Mouse (Mus musculus) CH12.LX (cell line): ENCODE data around the gene Ror2. TPM values are rescaled to one million over a fixed set of nuclear protein-coding genes. Genes with fewer than 3 reads are reported as not detected.

ENCODE experiments used
- DNase-seq: peaks from one replicate; pipeline ENCODE4 v3.0.0-alpha.2; 2013; ENCODE audit errors: extremely low read depth
- H3K27ac ChIP-seq: 2 replicates; pipeline ENCODE4 v1.5.1; 2012; ENCODE audit warnings: low read depth, mild to moderate bottlenecking, control low read depth, moderate library complexity; ENCODE audit not compliant: insufficient read depth
- H3K27me3 ChIP-seq: replicated peaks from 2 replicates; pipeline ENCODE3; 2012; ENCODE audit warnings: inconsistent platforms
- H3K36me3 ChIP-seq, 2 experiments: replicated peaks in 1 of 2; 2 replicates each; pipeline versions ENCODE3 to v1.6.1; 2012; ENCODE audit warnings: inconsistent platforms in 1 of 2, low read length in 1 of 2, mild to moderate bottlenecking in 1 of 2, mixed read lengths in 1 of 2, moderate library complexity in 1 of 2; ENCODE audit not compliant: control insufficient read depth in 1 of 2, insufficient read depth in 1 of 2
- H3K4me1 ChIP-seq, 2 experiments: 2 replicates each; pipeline ENCODE4 v1.6.1; 2012; ENCODE audit warnings: inconsistent platforms in 1 of 2, moderate library complexity in 1 of 2; ENCODE audit not compliant: insufficient read depth in 2 of 2, control insufficient read depth in 1 of 2
- H3K4me2 ChIP-seq: 2 replicates; pipeline ENCODE4 v1.6.1; 2012; ENCODE audit warnings: low read depth, mild to moderate bottlenecking, control low read depth; ENCODE audit not compliant: poor library complexity, insufficient read depth, severe bottlenecking
- H3K4me3 ChIP-seq, 3 experiments: fragments of 150-350 bp in 1 of 3; sonication (generic) in 1 of 3; replicated peaks in 1 of 3; 2 replicates each; pipeline versions ENCODE3 to v1.5.1; 2011 to 2012; ENCODE audit warnings: low read depth in 2 of 3, low read length in 2 of 3, mild to moderate bottlenecking in 2 of 3, moderate library complexity in 2 of 3, control low read depth in 1 of 3, improper control_type of control experiment in 1 of 3, inconsistent platforms in 1 of 3, mixed read lengths in 1 of 3; ENCODE audit not compliant: poor library complexity in 1 of 3
- H3K79me2 ChIP-seq: replicated peaks from 2 replicates; pipeline ENCODE4 v1.6.1; 2012; ENCODE audit warnings: mild to moderate bottlenecking, moderate library complexity; ENCODE audit not compliant: control insufficient read depth, poor library complexity, insufficient read depth, severe bottlenecking; ENCODE audit errors: extremely low read depth
- H3K9ac ChIP-seq: 2 replicates; pipeline ENCODE4 v1.6.1; 2012; ENCODE audit warnings: low read depth, mild to moderate bottlenecking, control low read depth, moderate library complexity; ENCODE audit not compliant: insufficient read depth
- H3K9me3 ChIP-seq: replicated peaks from 2 replicates; pipeline ENCODE3; 2012; ENCODE audit warnings: low read length, inconsistent platforms, mixed read lengths
- CHD2 ChIP-seq: IDR thresholded peaks from 2 replicates; pipeline ENCODE4 v1.6.1; 2011; ENCODE audit warnings: low read length, improper control_type of control experiment
- EP300 ChIP-seq: IDR thresholded peaks from 2 replicates; pipeline ENCODE4 v1.6.1; 2011; ENCODE audit warnings: low read length, improper control_type of control experiment
- ETS1 ChIP-seq: conservative IDR thresholded peaks from 2 replicates; pipeline ENCODE4 v1.6.1; 2012; ENCODE audit warnings: low read depth, mild to moderate bottlenecking, inconsistent platforms, low read length, improper control_type of control experiment, moderate library complexity
- GABPA ChIP-seq: IDR thresholded peaks from 2 replicates; pipeline ENCODE4 v1.6.1; 2012; ENCODE audit warnings: low read depth, low read length, improper control_type of control experiment, inconsistent platforms; ENCODE audit not compliant: insufficient replicate concordance
- MAFK ChIP-seq: IDR thresholded peaks from 2 replicates; pipeline ENCODE4 v1.6.1; 2011; ENCODE audit warnings: low read length, improper control_type of control experiment; ENCODE audit not compliant: insufficient replicate concordance
- MAZ ChIP-seq: IDR thresholded peaks from 2 replicates; pipeline ENCODE4 v1.6.1; 2012; ENCODE audit warnings: low read depth, mild to moderate bottlenecking, inconsistent platforms, low read length, improper control_type of control experiment, moderate library complexity
- MEF2A ChIP-seq: IDR thresholded peaks from 2 replicates; pipeline ENCODE4 v1.6.1; 2014; ENCODE audit warnings: low read depth, mild to moderate bottlenecking, inconsistent platforms, low read length, improper control_type of control experiment, borderline replicate concordance
- MXI1 ChIP-seq: IDR thresholded peaks from 2 replicates; pipeline ENCODE4 v1.6.1; 2011; ENCODE audit warnings: mild to moderate bottlenecking, low read depth, low read length, improper control_type of control experiment
- NRF1 ChIP-seq: IDR thresholded peaks from 2 replicates; pipeline ENCODE4 v1.6.1; 2014; ENCODE audit warnings: low read depth, mild to moderate bottlenecking, inconsistent platforms, low read length, improper control_type of control experiment, moderate library complexity
- PAX5 ChIP-seq: IDR thresholded peaks from 2 replicates; pipeline ENCODE4 v1.6.1; 2012; ENCODE audit warnings: low read length, inconsistent platforms, mixed read lengths
- POLR2AphosphoS2 ChIP-seq: IDR thresholded peaks from 2 replicates; pipeline ENCODE4 v1.6.1; 2011; ENCODE audit warnings: low read depth, low read length, improper control_type of control experiment
- RCOR1 ChIP-seq: conservative IDR thresholded peaks from 2 replicates; pipeline ENCODE4 v1.6.1; 2012; ENCODE audit warnings: low read depth, mild to moderate bottlenecking, inconsistent platforms, low read length, improper control_type of control experiment
- SIN3A ChIP-seq: IDR thresholded peaks from 2 replicates; pipeline ENCODE4 v1.6.1; 2012; ENCODE audit warnings: low read length, improper control_type of control experiment, inconsistent platforms
- TCF12 ChIP-seq: IDR thresholded peaks from 2 replicates; pipeline ENCODE4 v1.6.1; 2014; ENCODE audit warnings: low read depth, mild to moderate bottlenecking, inconsistent platforms, low read length, improper control_type of control experiment
- UBTF ChIP-seq: IDR thresholded peaks from 2 replicates; pipeline ENCODE4 v1.6.1; 2012; ENCODE audit warnings: low read depth, mild to moderate bottlenecking, inconsistent platforms, low read length, improper control_type of control experiment, moderate library complexity
- ZKSCAN1 ChIP-seq: IDR thresholded peaks from 2 replicates; pipeline ENCODE4 v1.6.1; 2012; ENCODE audit warnings: low read depth, inconsistent platforms, low read length, improper control_type of control experiment, borderline replicate concordance
- ZMIZ1 ChIP-seq: IDR thresholded peaks from 2 replicates; pipeline ENCODE4 v1.6.1; 2012; ENCODE audit warnings: low read depth, mild to moderate bottlenecking, inconsistent platforms, low read length, improper control_type of control experiment
- dilution Hi-C: fragments of 300-500 bp; cut with MboI; formaldehyde crosslinking; loops from 2 replicates; pipeline ENCODE4 v1.14.3; 2020; ENCODE audit warnings: low sequenced_read_pairs; ENCODE audit not compliant: extremely low pct_unique_long_range_greater_than_20kb, extremely low pct_ligation_motif_present
- in situ Hi-C: fragments of 300-500 bp; cut with MboI; formaldehyde crosslinking; loops from 3 replicates; pipeline ENCODE4 v1.14.3; 2019; ENCODE audit warnings: low sequenced_read_pairs, low pct_ligation_motif_present, low pct_unique_long_range_greater_than_20kb, mixed read lengths
- polyA plus RNA-seq: library from polyadenylated mRNA; unstranded; fragments of >175 nt; gene quantifications from 2 replicates; pipeline ENCODE4 v1.2.1, GENCODE M21; 2012; ENCODE audit warnings: low read depth; ENCODE audit not compliant: insufficient read length
- total RNA-seq, 2 experiments: library from RNA; depleted of rRNA; stranded (reverse); fragments of 300-350 nt in 1 of 2; fragments of >200 nt in 1 of 2; gene quantifications; 2 replicates each; pipeline ENCODE4 v1.2.3; 2012 to 2014

Gene Ror2
- total and polyA plus RNA-seq, 3 experiments = 0.13 to 0.63 (median 0.16) TPM

DNA sequence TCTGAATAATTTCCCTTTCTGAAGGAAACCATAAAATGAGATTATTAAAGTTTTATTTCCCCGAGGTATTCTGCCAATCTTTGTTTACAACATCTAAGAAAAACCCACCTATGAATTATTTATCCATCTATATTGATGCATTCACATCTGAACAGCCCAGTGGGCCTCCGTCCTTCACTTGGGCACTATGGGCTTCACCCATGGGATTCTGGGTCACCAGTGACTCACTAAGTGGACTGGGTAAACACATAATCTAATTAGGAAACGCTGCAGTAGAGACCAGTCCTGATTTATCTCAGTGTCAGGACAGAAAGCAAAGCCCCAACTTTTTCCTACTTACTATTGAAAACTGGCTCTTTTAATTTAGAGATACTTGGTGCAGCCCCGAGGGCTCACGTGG, 210.9 kb downstream of the Ror2 start:
- H3K9me3 ChIP-seq = no peaks in the 10 kb centered on the region
- H3K4me2 ChIP-seq = no peak overlapping the region
- no peak overlapping the region for H3K27ac ChIP-seq
- no peak overlapping the region for H3K9ac ChIP-seq
- dilution Hi-C loops = no loop called here
- H3K79me2 ChIP-seq = no peaks in the 10 kb centered on the region
- in situ Hi-C loops = no loop called here
- TF ChIP-seq NRF1 (no peak), MAFK (no peak), EP300 (no peak), POLR2AphosphoS2 (no peak), MAZ (no peak), GABPA (no peak), ETS1 (no peak), MEF2A (no peak), UBTF (no peak), MXI1 (no peak), RCOR1 (no peak), ZMIZ1 (no peak), SIN3A (no peak), TCF12 (no peak), ZKSCAN1 (no peak), CHD2 (no peak), PAX5 (no peak)
- H3K4me1 ChIP-seq = peaks cover 3 to 18% of the 10 kb centered on the region in 2 experiments; a peak in 3 of 4 replicates
- H3K27me3 ChIP-seq = no peaks in the 10 kb centered on the region
- H3K36me3 ChIP-seq = no peaks in the 10 kb centered on the region
- no peak overlapping the region for H3K4me3 ChIP-seq
- DNase-seq = no peak

DNA sequence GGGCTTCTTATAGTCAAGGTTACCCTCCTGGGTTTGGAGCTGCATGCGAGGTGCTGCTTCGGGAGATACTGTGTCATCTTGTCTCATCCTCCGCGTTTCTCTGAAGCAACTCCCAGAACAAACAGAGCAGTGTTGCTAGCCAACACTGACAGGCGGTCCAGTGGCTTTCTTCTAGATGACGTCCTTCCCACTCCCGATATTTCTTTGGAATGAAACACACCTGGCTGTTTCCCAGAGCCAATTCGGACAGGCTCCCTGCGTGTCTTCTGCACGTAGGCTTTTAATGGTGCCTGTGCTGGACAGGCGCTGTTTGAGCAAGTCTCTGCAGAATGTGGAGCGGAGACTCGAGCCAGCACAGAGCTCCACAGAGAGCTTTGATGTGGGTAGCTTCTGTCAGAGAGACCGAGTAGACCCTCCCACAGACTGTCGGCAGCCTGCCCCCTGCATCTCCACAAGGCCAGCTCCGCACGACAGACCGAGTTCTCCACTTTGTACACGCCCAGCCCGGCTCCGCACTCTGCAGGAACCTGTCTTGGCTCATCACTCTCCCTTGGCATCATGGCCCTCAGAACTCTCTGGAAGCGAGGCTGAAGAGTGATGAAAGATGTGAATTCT, 216.7 kb downstream of the Ror2 start:
- Histone ChIP-seq H3K4me2 (no peak overlapping the region), H3K27me3 (no peaks in the 10 kb centered on the region), H3K79me2 (no peaks in the 10 kb centered on the region), H3K9me3 (no peaks in the 10 kb centered on the region), H3K4me3 (no peak overlapping the region), H3K9ac (no peak overlapping the region), H3K27ac (no peak overlapping the region), H3K4me1 (no peaks in the 10 kb centered on the region), H3K36me3 (no peaks in the 10 kb centered on the region)
- no peak for TF ChIP-seq CHD2
- dilution Hi-C loops = no loop called here
- in situ Hi-C loops = no loop called here
- DNase-seq = no peak
